Mouse (Mus musculus) gastrocnemius, postnatal 36 days (tissue): Measurements from ENCODE around the gene Fn3k. TPM values are rescaled to one million over a fixed set of nuclear protein-coding genes. Genes with fewer than 3 reads are reported as not detected.

Experiments
- DNase-seq, 2 experiments: peaks; one replicate each; pipeline ENCODE4 v3.0.0; 2022
- intact Hi-C: fragments of 180-260 bp; cut with DNase I; formaldehyde crosslinking; loops from one replicate; pipeline ENCODE4 v1.15.1; 2025
- microRNA-seq, 2 experiments: library from miRNA; unstranded; fragments of <30 nt; microRNA quantifications; one replicate each; pipeline ENCODE4 v1.2.0; 2021
- total RNA-seq, 2 experiments: library from RNA; stranded (reverse); gene quantifications; 2 replicates each; pipeline ENCODE4 v1.2.3; 2021

Gene Fn3k
- total RNA-seq, 2 experiments from 2014 or later: 14.4 to 17.6 TPM

DNA sequence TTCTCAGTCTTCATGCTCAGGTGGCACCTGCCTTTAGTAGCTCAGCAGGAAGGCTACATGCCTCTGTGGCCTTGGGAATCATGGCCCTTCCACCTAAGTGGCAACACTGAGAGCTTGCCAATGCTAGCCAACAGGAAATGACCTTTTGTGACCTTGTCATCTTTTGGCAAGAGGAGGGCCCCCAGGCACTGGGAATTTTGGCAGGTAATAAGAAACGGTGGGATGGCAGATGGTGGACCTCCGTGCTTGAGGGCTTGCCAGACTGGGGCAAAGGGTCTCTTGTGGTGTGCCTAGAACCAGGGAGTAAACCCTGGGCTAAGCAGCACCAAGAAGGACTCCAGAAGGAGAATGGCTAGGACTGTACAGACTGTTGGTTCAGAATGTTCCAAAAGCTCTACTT lies 7.4 kb downstream of the Fn3k start:
- intact Hi-C loops: no loop called here
- no peak for DNase-seq

DNA sequence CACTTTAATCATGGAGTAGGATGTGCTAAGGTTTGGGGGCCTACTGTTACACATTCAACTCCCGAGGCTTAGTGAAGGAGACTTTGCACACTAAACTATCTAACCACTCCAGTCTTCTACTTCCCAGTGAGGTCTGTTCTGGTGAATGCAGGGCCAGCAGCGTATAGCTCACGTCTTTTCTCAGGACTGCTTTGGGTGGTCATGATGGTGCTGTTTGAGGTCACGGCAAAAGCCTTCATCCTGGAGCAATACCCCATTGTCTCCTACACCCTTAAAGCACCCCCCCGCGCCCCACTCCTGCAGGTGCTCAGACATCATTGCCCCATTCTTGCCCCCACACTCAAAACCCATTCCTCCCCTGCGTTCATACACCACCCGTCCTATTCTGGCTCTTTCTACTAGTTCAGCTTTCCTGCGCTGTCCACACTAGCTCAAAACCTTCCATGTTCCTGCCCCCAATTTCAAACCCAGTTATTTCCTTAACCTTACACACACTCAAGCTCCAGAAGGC lies 16.6 kb downstream of the Fn3k start:
- no peak for DNase-seq
- intact Hi-C loops: no loop called here

DNA sequence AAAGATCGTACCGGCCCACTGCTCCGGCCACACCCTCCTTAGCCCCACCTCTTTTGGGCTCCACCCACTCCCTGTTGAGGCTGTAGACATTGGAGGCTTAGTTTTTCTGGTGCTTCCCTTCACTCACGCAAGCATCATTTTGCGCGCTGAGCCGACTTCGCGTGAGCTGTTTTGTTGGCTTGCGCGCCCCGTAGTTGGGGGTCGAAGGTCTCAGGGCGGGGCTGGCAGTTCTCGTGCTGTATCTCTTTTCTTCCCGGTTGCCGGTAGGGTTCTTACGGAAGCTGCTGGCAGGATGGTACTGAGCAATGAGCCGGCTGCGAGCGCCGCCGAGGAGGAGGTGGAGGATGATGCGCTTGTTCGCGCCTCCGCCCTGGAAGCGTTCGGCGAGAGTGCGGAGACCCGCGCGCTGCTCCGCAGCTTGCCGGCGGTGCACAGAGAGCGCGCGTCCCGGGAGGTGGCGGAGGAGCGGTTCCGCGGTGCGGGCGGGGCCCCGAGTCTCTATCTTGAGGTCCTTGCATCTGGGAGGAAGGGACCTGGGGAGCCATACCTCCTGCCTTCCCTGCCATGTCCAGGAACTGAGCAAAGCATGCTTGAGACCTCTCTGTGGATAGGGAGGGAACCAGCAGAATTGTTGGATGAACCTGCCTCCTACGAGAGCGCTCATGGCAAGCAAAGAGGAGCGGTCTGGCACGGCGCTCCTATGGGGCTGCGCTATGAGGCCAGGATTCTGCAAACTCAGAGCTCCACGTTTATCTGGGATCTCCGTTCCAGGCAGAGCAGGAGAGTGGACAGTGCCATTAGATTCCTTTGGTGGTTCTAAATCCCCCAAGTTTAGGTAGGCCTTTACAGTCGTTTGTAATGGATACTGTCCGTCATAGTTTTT lies 17.3 kb downstream of the Fn3k start, which contains the start of gene Tbcd:
Gene Tbcd, plus strand, starts transcription at position 197 of the 883 bp plus-strand sequence.
- peak; percentile 91 to 95 for DNase-seq
- intact Hi-C loops: no loop called here

DNA sequence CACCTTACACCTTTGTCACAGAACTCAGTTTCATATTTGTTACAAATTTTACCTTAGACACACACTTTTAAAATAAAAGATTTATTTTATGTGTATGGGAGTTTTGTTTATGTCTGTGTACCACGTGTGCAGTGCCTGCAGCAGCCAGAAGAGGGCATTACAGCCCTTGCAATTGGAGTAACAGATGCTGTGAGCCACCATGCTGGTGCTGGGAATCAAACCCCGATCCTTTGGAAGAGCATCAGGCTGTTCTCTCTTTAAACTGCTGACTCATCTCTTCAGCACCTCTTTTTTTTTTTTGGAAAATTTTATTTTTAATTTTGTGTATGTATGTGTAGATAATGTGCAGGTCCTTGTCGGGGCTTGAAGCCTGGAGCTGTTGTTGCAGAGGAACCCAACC lies 23.2 kb downstream of the Fn3k start:
- intact Hi-C loops: no loop called here
- DNase-seq: no peak

DNA sequence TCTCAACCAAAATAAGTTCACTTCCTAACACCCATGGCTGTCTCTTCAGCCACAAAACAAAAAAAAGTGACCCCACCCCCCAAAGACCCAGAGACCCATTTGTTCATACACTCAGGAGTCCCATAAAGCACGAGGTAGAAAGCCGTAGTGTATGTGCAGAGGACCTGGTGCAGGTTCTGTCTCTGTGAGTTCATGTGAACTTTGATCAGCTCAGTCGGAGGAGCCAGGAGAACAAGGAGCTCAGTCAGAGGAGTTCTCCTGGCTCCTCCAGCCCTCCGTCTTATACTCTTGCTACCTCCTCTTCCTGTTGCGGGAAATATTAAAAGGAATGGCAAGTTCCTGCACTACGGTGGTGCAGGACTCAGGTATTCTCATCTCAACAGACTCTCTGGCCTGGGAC lies 32.7 kb downstream of the Fn3k start:
- intact Hi-C loops: no loop called here
- DNase-seq: no peak

DNA sequence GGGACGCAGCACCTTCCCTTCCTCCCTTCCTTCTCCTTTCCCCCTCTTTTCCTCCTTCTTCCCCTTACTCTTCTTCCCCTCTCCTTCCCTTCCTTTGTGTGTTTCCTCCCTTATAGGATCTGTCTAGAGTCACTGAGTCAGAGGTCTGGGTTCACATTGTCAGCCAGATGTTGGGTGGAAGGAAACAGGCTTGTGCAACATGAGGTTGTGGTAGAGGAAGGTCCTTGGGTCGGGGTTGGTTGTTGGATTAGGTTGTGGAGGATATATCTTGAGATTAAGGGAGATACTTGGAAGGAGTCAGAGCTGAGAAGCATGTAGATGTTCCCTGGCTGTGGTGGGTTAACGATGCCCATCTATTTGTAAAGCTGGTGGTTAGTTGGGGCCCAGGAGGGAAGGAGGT lies 40.1 kb downstream of the Fn3k start:
- no peak for DNase-seq
- intact Hi-C loops: loop anchor here (1.0 kb wide), 1 partner anchor 333 kb away; no protein-coding TSS in a partner anchor

DNA sequence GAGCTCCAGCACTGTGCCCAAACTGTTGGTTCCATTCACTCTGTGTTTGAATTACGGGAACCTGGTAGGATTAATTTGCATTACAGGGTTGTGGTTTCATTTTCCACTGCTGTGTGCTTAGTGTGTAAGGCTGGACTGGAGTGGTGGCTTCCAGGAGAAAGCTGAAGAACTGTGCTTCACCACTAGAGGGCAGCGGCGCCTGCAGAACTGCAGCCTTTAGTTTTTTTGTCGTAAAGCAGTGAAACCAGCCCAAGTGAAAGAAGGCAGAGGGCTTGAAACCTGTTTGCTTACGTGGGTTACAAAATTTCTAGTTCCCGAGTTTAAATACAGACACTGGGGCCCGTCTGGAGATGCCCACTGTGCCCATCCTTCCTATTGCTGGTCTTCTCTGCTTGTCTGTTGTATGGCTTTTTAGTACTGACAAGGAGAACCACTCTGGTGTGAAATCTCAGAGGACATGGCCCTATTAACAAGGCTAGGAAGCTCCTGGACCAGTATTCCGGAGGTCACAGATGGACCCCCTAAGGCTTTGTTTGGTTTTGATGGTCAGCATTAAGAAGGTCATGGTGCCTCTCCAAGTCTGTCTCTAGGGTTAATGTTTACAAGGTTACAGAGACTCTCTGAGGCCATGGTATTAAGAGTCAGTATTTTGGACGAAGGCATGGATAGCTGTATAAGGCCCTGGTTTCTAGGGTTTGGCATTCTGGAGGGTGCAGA lies 41.1 kb downstream of the Fn3k start:
- DNase-seq: peak; percentile 55 to 64
- intact Hi-C loops: loop anchor here (1.0 kb wide), 1 partner anchor 332 kb away; no protein-coding TSS in a partner anchor

DNA sequence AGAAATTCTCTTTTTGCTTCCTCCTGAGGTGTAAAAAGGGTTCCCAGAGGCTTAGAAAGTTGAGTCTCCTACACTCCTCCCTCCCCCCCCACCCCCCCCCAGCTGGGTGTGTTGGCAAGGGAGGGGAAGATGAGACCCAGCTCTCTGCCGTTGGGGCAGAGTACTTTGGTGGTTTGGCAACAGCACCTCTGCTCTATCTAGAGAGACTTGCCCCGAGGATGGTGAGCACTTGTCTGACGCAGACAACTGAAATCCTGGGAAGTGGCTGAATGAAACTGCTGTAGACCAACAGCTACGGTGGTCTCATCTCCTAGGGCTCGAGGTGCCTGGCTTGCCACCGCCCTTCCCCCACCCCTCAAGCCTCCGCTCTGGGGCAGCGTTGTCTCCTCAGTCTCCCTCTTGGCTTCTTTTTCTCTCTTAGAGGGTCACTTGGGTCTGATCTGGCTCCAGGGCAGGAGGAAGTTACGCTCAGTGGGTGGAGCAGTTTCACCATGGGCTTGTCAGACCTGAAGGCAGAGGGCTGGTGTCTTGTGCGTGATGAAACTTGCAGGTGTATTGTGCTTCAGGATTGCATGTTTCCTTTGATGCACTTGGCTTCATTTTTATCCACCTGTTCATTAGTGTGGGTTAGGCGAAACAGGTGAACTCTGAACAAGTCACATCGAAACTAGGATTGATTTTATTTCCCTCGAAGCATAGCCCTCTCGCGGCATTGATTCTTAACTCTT lies 44.9 kb downstream of the Fn3k start:
- intact Hi-C loops: no loop called here

DNA sequence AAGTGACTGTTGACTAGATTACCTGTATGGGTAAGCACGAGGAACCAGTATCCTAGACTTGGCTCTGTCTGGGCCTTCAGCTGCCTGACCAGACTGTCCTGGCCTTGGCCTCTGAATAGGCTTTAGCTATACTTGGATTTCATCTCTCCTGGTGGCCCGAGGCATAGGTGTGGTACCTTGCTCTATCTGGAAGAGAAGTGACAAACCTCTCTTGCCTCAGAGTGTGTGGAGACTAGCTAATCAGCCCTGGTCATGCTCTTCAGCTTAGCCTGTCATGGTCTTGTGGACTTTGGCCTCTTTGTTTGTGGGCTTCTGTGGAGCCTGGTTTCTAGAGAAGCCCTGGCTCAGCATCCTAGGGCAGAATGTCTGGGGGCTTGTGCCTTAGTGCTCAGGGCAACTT lies 46.4 kb downstream of the Fn3k start:
- no peak for DNase-seq
- intact Hi-C loops: no loop called here

More for the DNA sequence above, 44.9 kb downstream of the Fn3k start:
- no peak for DNase-seq

DNA sequence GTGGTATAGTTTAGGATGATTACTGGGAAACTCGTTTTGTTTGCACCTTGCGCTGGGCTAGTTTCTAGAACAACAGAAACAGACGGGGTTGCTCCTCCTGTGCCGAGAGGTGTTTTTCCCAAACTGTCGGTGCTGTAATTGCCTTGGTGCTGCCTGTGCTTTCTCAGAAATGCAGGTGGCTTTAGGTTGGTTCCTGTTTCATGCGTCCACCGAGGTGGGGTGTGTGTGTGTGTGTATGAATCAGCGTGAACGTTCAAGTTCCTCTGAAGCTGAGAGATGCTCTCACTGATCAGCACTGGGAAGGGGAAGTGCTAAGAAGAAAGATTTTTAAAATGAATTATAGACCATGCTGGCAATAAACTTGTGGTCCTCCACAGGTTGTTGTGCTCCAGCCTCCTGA lies 51.2 kb downstream of the Fn3k start:
- intact Hi-C loops: no loop called here
- no peak for DNase-seq

DNA sequence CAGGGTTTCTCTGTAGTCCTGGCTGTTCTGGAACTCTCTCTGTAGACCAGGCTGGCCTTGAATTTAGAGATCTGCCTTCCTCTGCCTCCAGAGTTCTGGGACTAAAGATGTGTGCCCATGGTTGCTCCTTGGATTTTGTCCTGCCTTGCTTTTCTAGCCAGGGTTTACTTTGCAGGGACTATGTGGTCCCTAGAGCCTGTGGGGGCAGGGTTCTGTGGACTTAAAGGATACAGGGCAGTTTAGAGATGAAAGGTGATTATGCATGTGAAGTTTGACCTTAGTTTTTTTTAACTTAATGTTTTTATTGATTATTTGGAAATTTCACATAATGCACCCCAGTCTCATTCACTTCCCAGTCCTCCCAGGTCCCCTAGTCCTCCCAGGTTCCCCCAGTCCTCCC lies 55.9 kb downstream of the Fn3k start:
- intact Hi-C loops: no loop called here
- DNase-seq: no peak

Small RNAs within 50 kb of the gene (microRNA-seq; reads per million reads assigned to microRNA genes)
- gene Mir7236: 0 to 0.36 reads per million in 2 experiments

Other genes starting within 250 kb of the Fn3k start
- 1 to 10 TPM; 6.8 to 7.5 TPM for gene Hexdc, start 230.5 kb upstream of the Fn3k start, total RNA-seq
- 10 to 100 TPM; 11.0 to 12.0 TPM for gene Ogfod3, start 230.2 kb upstream of the Fn3k start, total RNA-seq
- gene Cybc1, start 205.6 kb upstream of the Fn3k start, total RNA-seq: 1 to 10 TPM; 2.5 to 2.7 TPM
- gene Narf, start 197.7 kb upstream of the Fn3k start, total RNA-seq: 100 to 1,000 TPM in 1 of 2 experiments, 10 to 100 TPM in 1; 94.7 to 102 TPM
- 10 to 100 TPM; 24.6 to 24.9 TPM for gene Foxk2, start 174.9 kb upstream of the Fn3k start, total RNA-seq
- gene Wdr45b, start 80.5 kb upstream of the Fn3k start, total RNA-seq: 10 to 100 TPM; 16.5 to 17.9 TPM
- 10 to 100 TPM in 1 of 2 experiments, 1 to 10 TPM in 1; 6.0 to 16.3 TPM for gene Rab40b, start 46.7 kb upstream of the Fn3k start, total RNA-seq
- 1 to 10 TPM; 3.2 to 3.6 TPM for gene Fn3krp, start 13.5 kb upstream of the Fn3k start, total RNA-seq
- gene Tbcd, start 17.0 kb downstream of the Fn3k start, total RNA-seq: 10 to 100 TPM; 12.5 to 12.7 TPM
- gene Zfp750, start 84.4 kb downstream of the Fn3k start, total RNA-seq: under 1 TPM; 0.20 to 0.35 TPM
- 1 to 10 TPM; 1.8 to 2.0 TPM for gene B3gntl1, start 238.2 kb downstream of the Fn3k start, total RNA-seq